ENCODE assay signal across 8 mouse cellular contexts in genomic region chr4:133297801-133298238, GRCm38 (mm10). TPM values are rescaled to one million over a fixed set of nuclear protein-coding genes. Genes with fewer than 3 reads are reported as not detected.
DNase-seq lines count a peak whose midpoint lies in the region; ATAC-seq and TF ChIP-seq lines count a peak whose summit lies in the region.

No protein-coding gene starts in this region.

- no peaks in the 10 kb centered on the region for H3K9me3 ChIP-seq in heart, embryonic 10.5 days
- H3K9me3 ChIP-seq in kidney, embryonic 14.5 days (ENCODE audit: control insufficient read depth, low read length) = no peaks in the 10 kb centered on the region

- H3K27me3 ChIP-seq in heart, embryonic 10.5 days (ENCODE audit: insufficient read depth, poor library complexity, severe bottlenecking) = peaks cover 8% of the 10 kb centered on the region; the same call in 1 of the 2 replicates
- H3K27me3 ChIP-seq in kidney, embryonic 14.5 days (ENCODE audit: control insufficient read depth, insufficient read depth, low read length) = no peaks in the 10 kb centered on the region
- H3K27me3 ChIP-seq in myocyte (ENCODE audit: control insufficient read depth, insufficient read depth, insufficient read length) = no peaks in the 10 kb centered on the region

- H3K9ac ChIP-seq in kidney, embryonic 14.5 days (ENCODE audit: low read depth, low read length) = peak overlapping the region; percentile 28

- no peak overlapping the region for H3K4me3 ChIP-seq in bone marrow, adult 2 months (replicated peaks; ENCODE audit: control insufficient read depth, low read depth, low read length)
- H3K4me3 ChIP-seq in embryonic fibroblast, embryonic 13.5 days (ENCODE audit: insufficient read depth, low read length) = no peak overlapping the region
- H3K4me3 ChIP-seq in heart, embryonic 10.5 days = no peak overlapping the region
- no peak overlapping the region for H3K4me3 ChIP-seq in kidney, embryonic 14.5 days (ENCODE audit: low read length)
- H3K4me3 ChIP-seq in myocyte = no peak overlapping the region

- H3K79me2 ChIP-seq in myocyte (ENCODE audit: control insufficient read depth, insufficient read depth) = no peaks in the 10 kb centered on the region

- H3K4me1 ChIP-seq in bone marrow, adult 2 months (ENCODE audit: control insufficient read depth, insufficient read depth, low read length) = no peaks in the 10 kb centered on the region
- H3K4me1 ChIP-seq in embryonic fibroblast, embryonic 13.5 days (ENCODE audit: control insufficient read depth, insufficient read depth, low read length) = no peaks in the 10 kb centered on the region
- peaks cover 51% of the 10 kb centered on the region for H3K4me1 ChIP-seq in heart, embryonic 10.5 days
- peaks cover 20% of the 10 kb centered on the region for H3K4me1 ChIP-seq in kidney, embryonic 14.5 days (ENCODE audit: control insufficient read depth, insufficient read depth, low read length)

- no peak overlapping the region for H3K4me2 ChIP-seq in kidney, embryonic 14.5 days (replicated peaks; ENCODE audit: low read depth, low read length)
- H3K4me2 ChIP-seq in myocyte (ENCODE audit: low read depth) = no peak overlapping the region

- peak; percentile 97 for TF ChIP-seq CTCF in bone marrow, adult 2 months (IDR thresholded peaks at IDR 0.05; ENCODE audit: control insufficient read depth, insufficient read depth, low read length)
- peak; percentile 99 for TF ChIP-seq CTCF in embryonic fibroblast, embryonic 13.5 days (IDR thresholded peaks at IDR 0.05; ENCODE audit: borderline replicate concordance, insufficient read depth, low read length)

- ATAC-seq in kidney, embryonic 14.5 days (ENCODE audit: low FRiP score, low TSS enrichment) = peak; percentile 60

- H3K27ac ChIP-seq in bone marrow, adult 2 months (ENCODE audit: control insufficient read depth, insufficient read depth, low read depth, low read length, poor library complexity) = no peak overlapping the region
- H3K27ac ChIP-seq in embryonic fibroblast, embryonic 13.5 days (ENCODE audit: insufficient read depth, low read length) = no peak overlapping the region
- H3K27ac ChIP-seq in heart, embryonic 10.5 days = 0 out of 2 replicates have a peak overlapping the region, but pooled peaks have one; percentile 9
- no peak overlapping the region for H3K27ac ChIP-seq in kidney, embryonic 14.5 days (ENCODE audit: low read depth, low read length)

- DNase-seq in B cell, adult 2 months = peak; percentile 79 to 80
- DNase-seq in heart, embryonic 10.5 days (ENCODE audit: low spot score) = peak; percentile 89
- DNase-seq in liver = peak; percentile 80
- DNase-seq in spleen, postnatal 4 days (ENCODE audit: low spot score in 2 of 2) = peak; percentile 74 to 88

- under 1% methylated on average over 5 of the region's 5 CpGs for WGBS in bone marrow, adult 2 months
- 2% methylated on average over 5 of the region's 5 CpGs for WGBS in heart, embryonic 10.5 days
- 4% methylated on average over 5 of the region's 5 CpGs for WGBS in kidney, embryonic 14.5 days

- H3K36me3 ChIP-seq in heart, embryonic 10.5 days = peaks cover 46% of the 10 kb centered on the region
- H3K36me3 ChIP-seq in kidney, embryonic 14.5 days (ENCODE audit: control insufficient read depth, insufficient read depth, low read length) = peaks cover 32% of the 10 kb centered on the region
- H3K36me3 ChIP-seq in myocyte (ENCODE audit: control insufficient read depth, insufficient read depth) = peaks cover 27% of the 10 kb centered on the region

- no peak overlapping the region for H3ac ChIP-seq in myocyte (ENCODE audit: control insufficient read depth, insufficient read length)

- TF ChIP-seq POLR2A in bone marrow, adult 2 months (IDR thresholded peaks at IDR 0.05; ENCODE audit: borderline replicate concordance, control insufficient read depth, low read depth, low read length) = no peak
- no peak for TF ChIP-seq POLR2A in embryonic fibroblast, embryonic 13.5 days (IDR thresholded peaks at IDR 0.05; ENCODE audit: low read depth, low read length)
- TF ChIP-seq POLR2A in myocyte (IDR thresholded peaks at IDR 0.05; ENCODE audit: insufficient read length, low read depth) = no peak

TF ChIP-seq in myocyte, 11 proteins besides CTCF, POLR2A, EP300 and RAD21:
- TF ChIP-seq CEBPB (IDR thresholded peaks at IDR 0.05; ENCODE audit: insufficient read depth, poor library complexity, severe bottlenecking) = no peak
- no peak for TF ChIP-seq USF1 (IDR thresholded peaks at IDR 0.05; ENCODE audit: low read depth)
- TF ChIP-seq MAX (IDR thresholded peaks at IDR 0.05; ENCODE audit: low read depth) = no peak
- TF ChIP-seq TCF3 (IDR thresholded peaks at IDR 0.05; ENCODE audit: insufficient read length, low read depth) = no peak
- no peak for TF ChIP-seq TCF12 (IDR thresholded peaks at IDR 0.05; ENCODE audit: insufficient read depth, poor library complexity, severe bottlenecking)
- no peak for TF ChIP-seq E2F4 (IDR thresholded peaks at IDR 0.05; ENCODE audit: insufficient read depth)
- TF ChIP-seq POLR2AphosphoS2 (IDR thresholded peaks at IDR 0.05; ENCODE audit: insufficient read length, low read depth) = no peak
- TF ChIP-seq MYOG (IDR thresholded peaks at IDR 0.05; ENCODE audit: control insufficient read depth in 1 of 3, insufficient read depth in 1 of 3, insufficient read length in 2 of 3, low read depth in 2 of 3) = peak in 1 of 3 experiments; percentile 4
- no peak for TF ChIP-seq SRF (IDR thresholded peaks at IDR 0.05; ENCODE audit: control insufficient read depth, insufficient read length, low read depth)
- peak in 2 of 3 experiments; percentile 63 to 72 for TF ChIP-seq MYOD1 (IDR thresholded peaks at IDR 0.05; ENCODE audit: control insufficient read depth in 1 of 3, insufficient read length in 2 of 3, low read depth in 2 of 3)

RNA-seq across cellular contexts. Expression of gene Tmem222, which starts 20.2 kb away (rescaled TPM):
- 32.6 and 38.4 TPM in 2 replicates for polyA plus RNA-seq in bone marrow, adult 2 months (2011; ENCODE audit: insufficient read depth, insufficient read length, low replicate concordance, missing spikeins)
- polyA plus RNA-seq in embryonic fibroblast, embryonic 13.5 days (2011; ENCODE audit: insufficient read length, low read depth, missing spikeins) = 37.8 and 47.7 TPM in 2 replicates
- polyA plus RNA-seq in heart, embryonic 10.5 days (2016; fragmentation: Nextera tagmentation; extraction: Ambion mirVana) = 66.8 and 75.2 TPM in 2 replicates
- polyA plus RNA-seq in kidney, embryonic 14.5 days (2014; fragmentation: Nextera tagmentation; extraction: Ambion mirVana) = 74.9 and 87.9 TPM in 2 replicates
- 66.9 TPM for polyA plus RNA-seq in myocyte (2012; fragmentation: generic; extraction: Trizol)

RNA-seq across cellular contexts. Expression of gene Sytl1, which starts 34.9 kb away (rescaled TPM):
- 3.1 and 3.2 TPM in 2 replicates for polyA plus RNA-seq in bone marrow, adult 2 months (2011; ENCODE audit: insufficient read depth, insufficient read length, low replicate concordance, missing spikeins)
- 1.1 and 3.9 TPM in 2 replicates for polyA plus RNA-seq in embryonic fibroblast, embryonic 13.5 days (2011; ENCODE audit: insufficient read length, low read depth, missing spikeins)
- polyA plus RNA-seq in heart, embryonic 10.5 days (2016; fragmentation: Nextera tagmentation; extraction: Ambion mirVana) = 0.28 and 0.60 TPM in 2 replicates
- polyA plus RNA-seq in kidney, embryonic 14.5 days (2014; fragmentation: Nextera tagmentation; extraction: Ambion mirVana) = 0.70 and 1.1 TPM in 2 replicates
- polyA plus RNA-seq in myocyte (2012; fragmentation: generic; extraction: Trizol) = 3.4 TPM

RNA-seq across cellular contexts. Expression of gene Wdtc1, which starts 55.5 kb away (rescaled TPM):
- polyA plus RNA-seq in bone marrow, adult 2 months (2011; ENCODE audit: insufficient read depth, insufficient read length, low replicate concordance, missing spikeins) = 9.5 and 14.6 TPM in 2 replicates
- 21.2 and 21.7 TPM in 2 replicates for polyA plus RNA-seq in embryonic fibroblast, embryonic 13.5 days (2011; ENCODE audit: insufficient read length, low read depth, missing spikeins)
- polyA plus RNA-seq in heart, embryonic 10.5 days (2016; fragmentation: Nextera tagmentation; extraction: Ambion mirVana) = 13.4 and 14.2 TPM in 2 replicates
- polyA plus RNA-seq in kidney, embryonic 14.5 days (2014; fragmentation: Nextera tagmentation; extraction: Ambion mirVana) = 10.0 and 16.0 TPM in 2 replicates
- polyA plus RNA-seq in myocyte (2012; fragmentation: generic; extraction: Trizol) = 53.1 TPM

RNA-seq across cellular contexts. Expression of gene Map3k6, which starts 57.2 kb away (rescaled TPM):
- 5.5 and 14.8 TPM in 2 replicates for polyA plus RNA-seq in bone marrow, adult 2 months (2011; ENCODE audit: insufficient read depth, insufficient read length, low replicate concordance, missing spikeins)
- polyA plus RNA-seq in embryonic fibroblast, embryonic 13.5 days (2011; ENCODE audit: insufficient read length, low read depth, missing spikeins) = 4.5 and 7.3 TPM in 2 replicates
- 2.5 and 3.4 TPM in 2 replicates for polyA plus RNA-seq in heart, embryonic 10.5 days (2016; fragmentation: Nextera tagmentation; extraction: Ambion mirVana)
- polyA plus RNA-seq in kidney, embryonic 14.5 days (2014; fragmentation: Nextera tagmentation; extraction: Ambion mirVana) = 2.8 and 4.1 TPM in 2 replicates
- polyA plus RNA-seq in myocyte (2012; fragmentation: generic; extraction: Trizol) = 4.6 TPM
